Mouse (Mus musculus) brain, embryonic 14.5 days (tissue): ENCODE results near the gene Stk38. TPM values are rescaled to one million over a fixed set of nuclear protein-coding genes. Genes with fewer than 3 reads are reported as not detected.

ENCODE experiments used
- DNase-seq: peaks from one replicate; pipeline ENCODE4 v3.0.0-alpha.2; 2011; ENCODE audit warnings: low read depth
- CTCF ChIP-seq: fragments of 200-500 bp; IDR thresholded peaks from 2 replicates; pipeline ENCODE4 v1.5.1; 2012; ENCODE audit warnings: inconsistent platforms, mild to moderate bottlenecking, moderate library complexity, borderline replicate concordance; ENCODE audit not compliant: insufficient read depth, insufficient read length; ENCODE audit errors: extremely low read depth
- POLR2A ChIP-seq: fragments of 200-500 bp; IDR thresholded peaks from 2 replicates; pipeline ENCODE4 v1.6.1; 2012; ENCODE audit warnings: mild to moderate bottlenecking, inconsistent platforms, borderline replicate concordance; ENCODE audit not compliant: poor library complexity, insufficient read depth, insufficient read length, severe bottlenecking; ENCODE audit errors: extremely low read depth
- polyA plus RNA-seq: library from polyadenylated mRNA; depleted of rRNA; stranded (reverse); fragments of >200 nt; gene quantifications from 2 replicates; pipeline ENCODE4 v1.2.3, GENCODE M21; 2012

The Stk38 gene
- polyA plus RNA-seq, 1 experiment: 125 TPM

DNA sequence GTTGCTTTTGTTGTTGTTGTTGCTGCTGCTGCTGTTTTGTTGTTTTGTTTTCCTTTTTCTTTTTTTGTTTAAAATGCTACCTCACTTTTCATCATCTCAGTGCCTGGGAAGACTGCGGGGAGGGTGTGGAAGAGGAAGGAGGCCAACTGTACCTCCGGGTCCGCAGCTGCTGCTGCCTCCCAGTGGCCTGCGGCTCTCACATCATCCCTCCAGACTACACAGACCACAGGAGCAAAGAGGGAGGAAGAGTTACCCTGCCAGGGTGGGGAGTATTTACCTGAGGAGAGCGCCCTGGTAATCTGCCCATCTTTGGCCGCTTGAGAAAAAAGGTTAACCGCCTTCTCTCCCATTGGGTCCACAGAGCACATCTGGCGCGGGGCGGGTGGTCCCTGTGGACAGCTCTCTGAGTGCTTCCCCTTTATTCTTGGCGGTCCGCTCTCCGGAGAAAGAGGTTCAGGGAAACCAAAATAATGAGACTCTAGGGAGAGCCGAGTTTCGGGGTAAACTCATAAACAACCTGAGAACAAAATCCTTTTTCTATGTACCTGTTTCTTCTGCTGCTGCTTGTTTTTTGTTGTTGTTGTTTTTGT lies 14.5 kb upstream of the Stk38 start:
- TF ChIP-seq POLR2A (no peak), CTCF (peak; percentile 70)

DNA sequence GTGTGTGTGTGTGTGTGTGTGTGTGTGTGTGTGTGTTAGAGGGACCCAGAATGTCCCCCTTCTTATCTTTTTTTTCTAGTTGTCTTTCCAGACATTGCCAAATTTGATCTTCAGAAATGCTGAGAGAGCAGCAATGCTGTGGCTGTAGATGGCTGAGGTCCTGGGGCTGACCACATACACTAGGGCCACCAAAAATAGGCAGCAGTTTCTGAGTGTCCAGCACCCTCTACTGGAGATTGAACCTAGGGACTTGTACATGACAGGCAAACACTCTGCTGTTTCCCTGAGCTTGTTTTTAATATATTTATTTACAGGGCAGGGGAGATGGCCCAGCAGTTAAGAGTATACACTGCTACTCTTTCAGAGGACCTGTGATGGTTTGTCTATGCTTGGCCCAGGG lies 12.6 kb upstream of the Stk38 start:
- TF ChIP-seq POLR2A (no peak), CTCF (peak; percentile 30; the same call in 1 of the 2 replicates)
- peak; percentile 31 for DNase-seq

More for the DNA sequence above, 14.5 kb upstream of the Stk38 start:
- peak; percentile 42 for DNase-seq

DNA sequence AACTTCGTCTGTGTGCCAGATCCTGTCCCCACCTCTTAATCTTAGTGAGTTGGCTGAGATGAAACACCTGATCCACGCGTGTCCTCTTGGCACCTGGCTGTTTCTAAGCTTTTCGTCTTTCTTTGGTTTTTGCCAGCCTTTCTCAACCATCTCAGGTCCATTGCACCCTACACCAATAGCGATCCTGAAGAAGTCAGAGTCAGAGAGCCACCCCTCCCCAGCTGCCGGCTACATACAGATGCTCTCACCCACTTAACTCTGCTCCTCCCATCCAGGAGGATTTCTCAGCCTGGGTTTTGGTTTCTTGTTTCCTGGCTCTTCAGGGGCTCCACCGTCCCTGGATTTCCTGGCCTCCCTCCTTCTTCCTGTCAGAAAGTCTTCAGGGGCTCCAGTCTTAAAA lies 11.6 kb upstream of the Stk38 start:
- no peak for DNase-seq
- no peak for TF ChIP-seq CTCF
- TF ChIP-seq POLR2A: no peak

DNA sequence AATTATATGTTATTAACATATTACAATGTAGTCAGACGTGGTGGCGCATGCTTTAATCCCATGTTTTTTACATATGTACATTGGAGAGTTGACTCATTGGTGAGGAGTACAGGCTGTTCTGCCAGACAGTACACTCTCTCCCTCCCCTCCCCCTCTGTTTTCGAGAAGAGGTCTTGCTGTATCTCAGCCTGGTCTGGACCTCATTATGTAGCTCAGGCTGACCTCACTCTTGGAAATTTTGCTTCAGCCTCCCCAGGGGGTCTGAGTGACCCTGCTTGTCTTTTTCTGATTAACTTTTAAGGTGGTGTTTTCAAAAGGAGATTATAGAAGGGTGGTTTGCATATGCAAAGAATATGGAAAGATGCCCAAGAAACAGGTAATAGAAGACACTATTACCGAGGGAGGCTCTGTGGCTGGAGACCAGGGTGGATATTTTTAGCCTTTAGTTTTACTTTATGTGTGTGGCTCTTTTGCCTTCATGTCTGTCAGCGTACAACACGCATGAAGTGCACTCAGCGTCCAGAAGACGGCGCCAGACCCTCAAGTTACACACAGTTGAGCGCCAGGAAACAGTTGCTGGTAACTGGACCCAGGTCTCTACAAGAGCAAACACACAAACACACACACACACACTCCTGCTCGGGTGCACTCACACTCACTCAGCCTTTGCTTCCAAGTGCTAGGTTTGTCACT lies 10.6 kb upstream of the Stk38 start:
- TF ChIP-seq CTCF: peak; percentile 58
- TF ChIP-seq POLR2A: no peak
- peak; percentile 39 for DNase-seq

DNA sequence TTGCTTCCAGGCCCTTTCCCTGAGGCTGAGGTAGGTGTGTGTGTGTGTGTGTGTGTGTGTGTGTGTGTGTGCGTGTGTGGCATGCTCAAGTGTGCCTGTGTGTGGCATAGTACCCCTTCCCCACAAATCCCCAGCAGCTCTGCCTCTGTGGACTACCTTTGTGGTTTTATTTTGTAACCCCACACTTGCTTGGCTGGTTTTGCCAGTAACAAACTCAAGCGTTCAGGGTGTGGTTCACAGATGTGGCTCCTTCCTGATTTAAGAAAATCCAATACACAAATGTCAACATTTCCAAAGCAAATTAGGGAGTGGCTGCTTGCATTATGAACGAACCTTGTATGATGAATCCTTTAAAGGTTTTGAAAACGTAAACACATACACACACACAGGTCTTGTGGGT lies 8.9 kb upstream of the Stk38 start:
- no peak for TF ChIP-seq POLR2A
- no peak for DNase-seq

DNA sequence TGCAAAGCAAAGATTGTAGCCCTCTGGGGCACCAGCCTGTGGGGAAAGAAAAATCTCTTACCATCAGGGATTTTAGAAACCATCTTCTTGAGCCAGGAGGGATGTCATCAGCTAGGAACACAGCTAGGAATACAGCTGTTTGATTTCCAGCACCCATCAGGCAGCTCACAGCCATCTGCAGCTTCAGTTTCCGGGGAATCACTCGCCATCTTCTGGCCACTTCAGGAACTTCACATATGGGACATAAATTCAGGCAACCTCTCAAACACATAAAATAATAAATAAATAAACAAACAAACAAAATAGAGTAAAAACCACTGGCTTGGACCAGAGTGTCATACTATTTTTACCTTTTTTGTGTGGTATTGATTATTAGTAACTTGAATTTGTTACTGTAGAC lies 7.8 kb upstream of the Stk38 start:
- peak; percentile 54 for DNase-seq
- peak; percentile 59 for TF ChIP-seq CTCF
- TF ChIP-seq POLR2A: no peak

DNA sequence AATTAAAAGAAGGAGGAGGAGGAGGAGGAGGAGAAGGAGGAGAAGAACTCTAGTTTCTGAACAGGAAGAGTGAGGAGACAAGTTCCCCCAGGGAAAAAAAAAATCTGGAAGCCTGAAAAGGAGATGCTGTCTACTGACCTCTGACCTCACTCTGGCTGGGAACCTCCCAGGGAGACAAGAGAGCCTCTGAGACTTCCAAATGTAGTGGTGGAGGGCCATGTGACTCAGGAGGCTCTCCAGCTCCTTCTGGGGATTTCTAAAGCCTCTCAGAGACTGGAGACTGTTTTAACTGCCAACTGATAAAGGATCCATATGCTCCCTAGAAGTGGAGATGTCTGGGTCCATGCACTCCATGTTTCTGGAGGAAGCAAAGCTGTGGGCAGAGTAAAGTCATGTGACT lies 6.4 kb upstream of the Stk38 start:
- TF ChIP-seq POLR2A (no peak), CTCF (no peak)

DNA sequence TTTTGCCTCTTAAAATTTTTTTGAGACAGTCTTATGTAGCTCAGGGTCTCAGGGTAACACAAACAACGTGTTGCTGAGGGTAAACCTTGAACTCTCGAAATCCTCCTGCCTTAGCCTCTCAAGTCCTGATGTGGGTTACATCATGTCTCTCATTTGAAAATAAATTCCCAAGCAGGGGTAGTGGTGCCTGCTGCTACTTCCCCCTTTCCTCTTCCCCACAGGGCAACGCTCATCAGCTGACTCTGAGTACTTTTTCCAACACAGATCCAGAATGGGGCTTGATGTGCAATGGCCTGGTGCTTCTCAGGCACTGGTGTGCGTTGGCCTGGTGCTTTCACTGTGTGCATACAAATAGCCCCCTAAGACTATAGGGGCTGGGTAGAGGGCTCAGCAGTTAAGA lies 1.4 kb upstream of the Stk38 start:
- no peak for TF ChIP-seq POLR2A
- TF ChIP-seq CTCF: no peak
- DNase-seq: no peak

More for the DNA sequence above, 6.4 kb upstream of the Stk38 start:
- DNase-seq: no peak

DNA sequence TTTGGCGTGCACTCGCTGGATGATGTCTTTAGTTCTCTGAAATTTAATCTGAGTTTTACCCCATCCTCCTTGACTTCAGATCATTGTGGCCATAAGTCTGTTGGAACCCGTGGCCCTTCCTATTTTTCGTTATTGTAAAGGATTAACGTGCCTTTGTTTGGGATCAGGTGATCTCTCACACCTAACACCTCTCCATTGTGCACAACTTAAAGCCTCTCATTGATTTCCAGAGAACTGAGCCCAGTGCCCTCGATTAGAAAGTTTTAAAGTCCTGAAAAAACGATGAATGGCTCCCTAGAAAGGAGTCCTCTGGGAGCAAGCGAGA lies 493 bp upstream of the Stk38 start:
- no peak for TF ChIP-seq CTCF
- no peak for TF ChIP-seq POLR2A
- DNase-seq: no peak

DNA sequence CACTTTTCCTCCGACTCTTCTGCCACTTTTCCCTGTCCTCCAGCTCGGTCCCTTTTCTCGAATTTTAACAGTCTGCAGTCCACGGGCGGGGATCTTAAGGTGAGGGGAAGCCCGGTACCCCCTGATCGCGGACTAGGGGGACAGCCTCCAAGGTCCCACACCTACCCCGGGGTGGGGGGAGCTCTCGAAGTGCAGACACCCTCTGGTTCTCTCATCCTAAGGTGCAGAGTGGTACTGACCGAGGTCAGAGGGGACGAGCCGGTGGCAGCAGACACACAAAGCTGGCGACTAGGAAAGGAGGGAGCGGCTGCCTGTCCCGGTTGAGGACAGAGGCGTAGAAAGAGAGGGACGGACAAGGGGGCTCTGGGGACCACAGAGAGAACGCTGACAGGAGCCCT lies 553 bp downstream of the Stk38 start:
- no peak for TF ChIP-seq CTCF
- TF ChIP-seq POLR2A: no peak
- DNase-seq: peak; percentile 15

DNA sequence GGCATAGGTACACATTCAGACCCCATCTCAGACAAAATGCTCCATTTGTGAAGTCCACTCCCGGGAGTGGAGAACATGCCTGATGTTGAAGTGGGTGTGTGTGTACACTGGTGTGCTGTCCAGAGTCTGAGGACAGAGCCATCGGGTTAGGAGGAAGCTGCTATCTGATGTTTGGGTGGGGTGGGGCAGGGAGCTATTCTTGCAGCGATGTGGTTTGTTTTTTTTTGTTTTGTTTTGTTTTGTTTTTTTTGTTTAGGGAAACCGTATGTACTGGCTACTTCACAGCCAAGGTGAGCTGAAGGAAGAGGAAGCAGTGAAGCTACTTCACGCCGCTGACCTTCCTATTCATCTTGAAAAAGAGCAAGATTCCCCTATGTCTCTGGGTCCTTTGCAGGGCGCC lies 983 bp downstream of the Stk38 start:
- TF ChIP-seq CTCF: no peak
- TF ChIP-seq POLR2A: no peak
- no peak for DNase-seq

DNA sequence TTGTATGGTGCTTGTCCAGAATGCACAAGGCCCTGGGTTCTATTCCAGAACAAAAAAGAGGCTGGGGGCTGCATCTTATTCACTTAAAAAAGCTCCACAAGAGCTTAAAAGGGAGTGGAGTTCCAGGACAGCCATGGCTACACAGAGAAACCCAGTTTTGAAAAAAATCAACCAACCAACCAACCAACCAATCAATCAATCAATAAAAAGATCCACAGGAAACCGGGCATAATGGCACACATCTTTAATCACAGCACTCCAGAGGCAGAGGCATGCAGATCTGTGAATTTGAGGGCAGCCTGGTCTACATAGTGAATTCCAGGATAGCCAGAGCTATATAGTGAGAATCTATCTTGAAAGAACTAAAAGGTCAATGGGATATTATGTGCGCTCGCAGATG lies 2.8 kb downstream of the Stk38 start:
- TF ChIP-seq CTCF: no peak
- TF ChIP-seq POLR2A: no peak
- no peak for DNase-seq
